Mouse (Mus musculus) urinary bladder, postnatal 4 days (tissue): ENCODE results near the gene Cyth3.

ENCODE experiments used
- DNase-seq, 2 experiments: peaks; one replicate each; pipeline ENCODE4 v3.0.0; 2021 to 2022; ENCODE audit warnings: low spot score in 2 of 2

Cyth3 gene

DNA sequence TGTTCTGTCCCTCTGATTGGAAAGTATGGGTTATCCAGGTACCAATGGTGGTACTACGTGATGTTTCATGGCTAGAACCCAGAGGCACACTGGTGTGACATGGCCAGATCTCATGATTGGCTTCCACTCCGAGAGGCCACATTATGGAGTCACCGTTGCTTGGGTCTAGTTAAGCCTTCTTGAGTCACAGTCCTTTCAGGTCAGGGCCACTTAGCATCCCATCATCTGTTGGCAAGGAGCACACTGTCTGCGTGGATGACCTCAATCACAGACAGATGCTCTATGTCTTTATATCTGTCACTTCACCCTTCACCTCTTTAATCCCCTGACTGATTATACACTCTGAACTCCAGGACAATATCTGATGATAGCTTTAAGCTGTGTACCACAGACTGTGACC is 6.1 kb upstream of the Cyth3 start:
- no peak for DNase-seq

DNA sequence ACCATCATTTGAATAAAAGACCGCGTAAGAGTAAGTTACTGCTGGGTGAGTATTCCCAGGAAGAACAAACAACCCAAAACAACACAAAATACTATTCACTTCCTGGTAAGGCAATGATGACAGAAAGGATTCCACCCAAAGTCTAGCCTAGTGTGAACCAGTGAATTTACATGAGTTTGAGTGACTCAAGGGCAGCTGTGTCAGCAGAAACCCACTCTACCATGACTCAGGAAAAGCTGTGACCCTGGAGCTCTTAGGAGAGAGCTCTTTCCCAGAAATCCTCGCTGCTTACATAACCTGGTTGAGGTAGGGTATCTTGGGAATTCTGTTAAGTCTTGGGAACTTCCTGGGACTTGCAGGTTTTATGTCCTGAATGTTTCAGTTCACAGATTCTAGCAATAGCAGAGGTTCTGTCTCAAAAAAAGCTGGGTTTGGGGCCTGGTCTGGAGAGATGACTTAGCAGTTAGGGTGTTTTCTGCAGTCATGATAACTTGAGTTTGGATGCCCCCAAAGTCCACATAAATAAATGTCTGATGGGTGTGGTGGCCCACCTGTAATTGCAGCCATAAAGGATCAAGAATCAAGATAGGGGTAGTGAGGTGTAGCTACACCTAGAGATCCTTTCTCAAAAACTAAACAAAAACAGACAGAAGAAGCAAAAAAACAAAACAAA is 5.5 kb upstream of the Cyth3 start:
- DNase-seq: no peak

DNA sequence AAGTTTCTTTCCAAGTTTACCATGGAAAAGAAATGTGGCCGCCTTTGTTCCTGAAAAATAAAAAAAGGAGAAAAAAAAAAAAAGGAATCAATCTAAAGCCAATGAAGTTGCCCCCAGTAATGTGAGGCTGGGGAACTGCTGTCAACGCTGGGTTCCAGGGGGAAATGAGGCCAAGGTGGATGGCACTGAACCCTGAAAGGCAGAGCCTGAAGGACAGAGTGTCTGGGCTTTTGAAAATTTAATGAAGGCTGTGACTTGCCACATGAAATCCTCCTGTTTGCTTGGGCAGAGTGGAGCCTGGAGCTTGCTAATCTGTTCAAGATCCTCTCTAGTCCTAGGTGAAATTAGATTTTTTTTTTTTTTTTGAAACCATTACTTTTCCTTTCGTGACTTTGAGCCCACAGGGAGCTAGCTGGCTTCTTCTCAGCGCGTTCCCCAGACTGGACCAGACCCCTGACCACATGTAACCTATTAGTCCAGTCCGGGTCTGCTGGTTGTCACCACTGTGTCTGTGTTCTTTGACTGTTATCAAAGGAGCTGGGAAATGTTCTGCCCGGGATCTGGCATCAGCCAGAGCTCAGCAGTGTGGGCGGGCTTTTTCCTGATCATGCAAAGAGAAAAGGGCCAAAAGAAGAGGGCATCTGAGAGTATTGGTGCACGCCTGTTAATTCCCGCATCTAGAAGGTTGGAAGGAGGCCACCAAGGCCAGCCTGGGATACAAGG is 4.6 kb upstream of the Cyth3 start:
- DNase-seq: no peak

DNA sequence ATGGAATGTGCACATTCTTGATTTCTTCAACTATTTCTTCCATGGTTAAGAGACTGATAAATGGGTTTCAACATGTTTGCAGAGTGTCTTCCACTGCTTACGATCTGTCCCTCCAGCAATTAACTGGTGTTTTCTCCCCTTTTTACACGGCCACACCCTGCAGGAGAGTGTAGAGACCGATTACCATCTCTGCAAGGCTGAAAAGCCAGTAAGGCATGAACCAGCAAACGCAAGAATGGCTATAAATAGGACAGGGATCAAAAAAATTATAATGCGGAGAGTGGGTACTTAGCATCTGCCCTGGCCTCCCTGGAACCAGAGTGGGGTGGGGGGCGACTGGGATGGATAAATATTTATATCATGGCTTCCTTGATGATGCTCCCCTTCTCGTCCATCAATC is 3.7 kb upstream of the Cyth3 start:
- DNase-seq: no peak

DNA sequence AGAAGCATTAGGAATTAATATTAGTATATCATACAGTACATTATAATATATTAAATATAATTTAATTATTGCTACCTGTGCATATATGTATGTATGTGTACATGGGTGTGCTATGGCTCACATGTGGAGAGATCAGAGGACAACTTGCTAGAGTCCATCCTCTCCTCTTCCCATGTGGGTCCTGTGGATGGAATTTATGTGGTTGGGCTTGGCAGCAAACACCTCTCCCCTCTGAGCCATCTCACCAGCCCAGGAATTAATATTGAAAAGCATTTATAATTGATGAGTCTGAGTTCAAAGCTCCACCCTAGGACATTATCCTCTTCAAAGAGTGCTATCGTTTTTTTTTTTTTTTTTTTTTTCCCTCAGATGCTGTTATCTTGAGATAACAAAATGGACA is 2.1 kb upstream of the Cyth3 start:
- DNase-seq: no peak

DNA sequence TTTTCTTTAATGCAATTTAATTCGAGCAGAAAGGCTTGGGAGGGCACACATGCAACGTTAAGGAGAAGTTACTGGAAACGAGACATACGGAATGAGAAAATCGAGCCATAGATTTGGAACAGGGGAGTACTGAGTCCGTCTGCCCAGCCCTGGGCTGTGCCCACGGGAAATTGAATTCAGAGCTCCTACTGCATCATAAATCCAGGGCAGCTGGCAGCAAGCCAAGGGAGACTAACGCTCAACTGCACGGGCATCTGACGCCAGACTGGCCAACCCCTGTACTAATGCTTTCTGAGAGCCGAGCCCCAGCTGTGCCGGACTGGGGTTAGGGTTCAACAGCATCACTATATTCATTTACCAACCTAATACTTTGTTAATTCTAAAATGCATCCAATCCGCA is 1.3 kb upstream of the Cyth3 start:
- DNase-seq: no peak

DNA sequence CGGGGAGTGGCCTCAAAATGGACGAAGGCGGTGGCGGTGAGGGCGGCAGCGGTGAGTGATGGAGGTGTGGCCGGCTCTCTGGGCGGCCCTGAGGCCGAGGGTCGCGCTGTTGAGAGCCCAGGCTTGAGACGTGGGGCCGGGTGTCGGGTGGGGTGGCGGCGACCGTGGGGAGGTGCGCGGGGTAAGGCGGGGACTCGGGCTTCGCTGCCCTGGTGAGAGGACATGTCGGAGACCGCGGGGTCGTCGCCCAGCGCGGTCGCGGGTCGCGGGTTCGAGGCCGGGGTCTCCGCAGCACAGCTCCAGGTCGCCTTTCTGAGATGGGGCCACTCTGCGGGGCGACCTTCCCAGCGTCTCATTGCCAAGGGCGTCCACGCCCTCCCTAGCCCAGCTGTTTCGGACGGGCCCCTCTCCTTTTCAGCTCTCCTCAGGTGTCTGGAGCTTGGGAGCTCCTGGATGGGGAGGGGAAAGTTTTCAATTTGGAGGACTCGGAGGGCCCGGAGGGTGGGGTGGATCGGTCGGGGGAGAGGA is 440 bp downstream of the Cyth3 start:
- DNase-seq: no peak

DNA sequence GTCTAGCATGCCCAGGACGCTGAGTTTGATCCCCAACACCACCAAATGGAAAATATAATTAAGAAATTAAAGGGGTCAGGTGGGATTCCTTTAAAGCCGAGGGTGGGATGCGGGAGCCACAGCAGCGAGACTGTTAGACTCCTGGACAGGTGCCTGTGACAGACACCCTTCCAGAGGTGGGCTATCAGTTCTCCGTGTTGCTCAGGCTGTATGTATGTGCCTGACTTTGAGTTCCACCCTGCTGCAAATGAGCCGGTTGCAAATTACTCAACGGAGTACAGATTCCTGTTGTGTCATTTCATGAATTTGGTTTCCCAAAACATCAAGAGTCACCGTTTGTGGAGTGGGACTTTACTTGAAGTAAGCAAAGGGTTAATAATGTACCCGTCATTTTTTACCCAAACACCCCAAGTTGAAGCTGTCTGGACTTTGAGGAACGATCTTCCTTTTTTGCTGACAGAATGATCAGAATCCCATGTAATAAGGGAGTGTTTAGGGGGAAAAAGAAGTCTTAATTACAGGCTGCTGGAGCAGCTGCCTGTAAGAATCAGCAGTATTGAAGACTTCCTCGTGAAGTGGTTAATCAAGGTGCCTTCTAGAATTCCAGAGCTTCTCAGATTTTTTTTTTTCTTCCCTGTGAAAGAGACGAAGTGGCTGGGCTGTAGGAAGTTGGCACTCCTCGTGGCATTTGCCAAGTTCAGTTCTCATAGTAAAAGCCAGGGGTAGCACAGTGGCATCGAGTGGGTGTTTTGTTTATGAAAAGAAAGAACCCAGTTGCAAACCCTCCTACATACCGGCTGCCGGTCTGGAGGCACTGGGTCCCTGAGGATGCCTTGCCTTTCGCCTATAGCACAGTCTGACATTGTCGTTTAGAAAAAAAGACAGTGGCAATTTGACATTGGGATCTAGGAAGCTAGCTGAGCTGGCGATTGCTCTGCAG is 1.4 kb downstream of the Cyth3 start:
- no peak for DNase-seq

DNA sequence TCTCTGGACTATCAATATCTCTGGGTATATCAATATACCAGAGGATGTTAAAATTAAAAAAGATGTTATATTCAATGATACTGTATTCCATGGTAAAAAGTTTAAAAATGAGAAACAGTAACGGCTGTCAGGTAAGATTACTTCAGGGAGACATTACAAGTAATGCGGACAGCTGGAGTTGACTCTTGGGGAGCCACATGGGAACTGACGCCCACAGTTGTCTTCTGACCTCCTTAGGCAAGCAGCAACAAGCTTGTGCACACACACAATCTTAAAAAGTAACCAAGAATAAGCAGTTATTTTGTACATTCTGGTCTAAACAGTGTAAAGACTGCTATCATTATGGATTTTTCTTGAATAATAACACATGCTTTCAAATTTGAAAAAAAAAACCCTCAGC is 2.2 kb downstream of the Cyth3 start:
- no peak for DNase-seq

DNA sequence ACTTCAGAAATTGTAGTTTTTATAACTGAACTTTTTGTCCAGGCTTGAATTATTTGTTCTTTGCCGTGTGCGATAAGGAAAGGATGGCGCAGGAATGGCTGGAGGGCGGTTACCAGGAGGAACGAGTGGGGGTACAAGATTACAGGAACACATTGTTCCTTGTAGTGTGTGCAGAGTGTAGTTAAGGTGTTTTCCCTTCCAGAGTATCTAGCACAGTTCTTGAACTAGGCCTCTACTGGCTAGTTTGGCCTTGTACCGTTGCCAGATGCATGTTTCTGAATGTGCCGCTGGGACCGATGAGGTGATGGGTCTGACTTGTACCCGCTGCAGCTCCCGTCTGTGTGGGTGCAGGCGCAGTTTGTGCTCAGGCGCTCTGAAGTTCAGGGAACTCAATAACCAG is 3.2 kb downstream of the Cyth3 start:
- DNase-seq: no peak

DNA sequence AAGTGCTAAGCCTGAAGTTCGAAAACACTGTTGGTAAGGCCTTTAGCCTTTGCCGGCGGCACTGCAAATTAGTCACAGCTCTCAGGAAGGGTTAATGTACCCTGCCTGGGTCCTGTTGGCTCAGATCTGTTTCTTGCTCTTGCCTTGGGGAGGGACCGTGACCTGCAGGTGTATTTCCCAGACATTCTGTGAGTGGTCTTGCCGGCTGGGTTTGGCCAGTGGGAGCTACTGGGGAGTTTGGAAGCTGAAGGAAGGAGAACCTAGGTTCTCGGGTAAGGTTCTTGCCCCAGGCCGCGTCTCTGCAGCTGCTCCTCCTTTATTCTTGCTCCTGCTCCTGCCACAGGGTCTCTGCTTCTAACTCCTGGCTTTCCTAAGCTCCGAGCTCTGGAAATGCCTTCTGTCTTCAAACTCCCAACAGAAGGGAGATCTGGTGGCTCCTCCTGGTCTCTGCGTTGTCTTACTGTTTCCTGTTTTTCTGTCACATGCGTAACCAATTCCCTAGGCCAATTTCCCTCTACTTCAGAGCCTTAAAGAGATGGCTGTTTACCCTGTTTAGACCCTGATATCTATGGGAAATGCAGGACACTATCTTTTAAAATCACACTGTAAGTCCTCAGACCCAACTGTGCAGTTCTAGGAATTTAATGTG is 3.8 kb downstream of the Cyth3 start:
- DNase-seq: no peak

DNA sequence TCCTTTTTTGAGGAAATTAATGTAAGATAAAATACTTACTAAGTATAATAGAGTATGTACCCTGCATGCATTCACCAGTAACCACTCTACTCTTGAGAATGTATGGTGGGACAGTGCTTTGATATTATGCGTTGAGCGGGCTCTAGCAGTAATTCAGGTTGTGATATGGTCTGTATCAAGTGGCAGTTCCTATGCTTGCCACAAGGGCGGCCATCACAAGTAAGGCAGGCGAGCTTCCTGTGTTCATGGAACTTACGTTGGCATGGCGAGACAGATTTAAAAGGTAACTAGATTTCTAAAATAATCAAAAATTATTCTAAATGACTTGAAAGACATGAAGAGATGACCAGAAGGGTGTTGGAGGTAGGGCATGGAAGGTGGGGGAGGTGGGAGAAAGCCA is 5.3 kb downstream of the Cyth3 start:
- no peak for DNase-seq

DNA sequence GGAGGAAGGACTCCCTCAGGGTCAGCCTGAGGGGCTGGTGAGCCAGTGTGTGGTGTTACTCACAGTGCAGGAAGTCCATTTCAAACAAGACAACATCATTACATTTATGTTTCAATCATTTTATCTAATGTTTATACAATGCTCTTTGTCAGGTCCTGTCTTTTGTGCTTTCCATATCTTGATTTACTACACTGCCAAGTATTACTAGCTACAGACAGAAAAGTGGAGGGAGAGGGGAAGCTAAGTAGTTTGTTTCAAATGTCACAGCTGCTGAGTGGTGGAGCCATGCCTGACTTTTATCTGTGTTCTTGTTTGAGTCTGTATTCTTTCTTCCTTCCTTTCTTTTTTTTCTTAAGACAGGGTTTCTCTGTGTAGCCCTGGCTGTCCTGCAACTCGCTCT is 5.7 kb downstream of the Cyth3 start:
- DNase-seq: no peak

DNA sequence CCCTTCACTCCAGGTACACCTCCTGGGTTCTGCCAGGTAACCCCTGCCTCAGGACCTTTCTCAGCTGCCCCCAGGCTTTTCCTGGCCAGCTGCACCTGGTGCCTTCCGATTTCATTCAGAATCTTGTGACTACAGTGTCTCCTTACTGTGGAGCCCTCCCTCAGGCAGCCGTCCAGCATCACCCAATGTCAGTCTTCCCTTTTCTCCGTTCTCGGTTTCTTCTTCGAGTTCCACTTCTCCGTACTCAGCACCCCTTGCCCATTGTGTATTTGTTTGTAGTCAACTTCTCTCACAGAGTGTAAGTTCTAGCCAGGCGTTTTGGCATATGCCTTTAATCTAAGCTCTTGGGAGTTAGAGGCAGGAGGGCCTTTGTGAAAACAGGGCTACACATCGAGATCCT is 7.4 kb downstream of the Cyth3 start:
- no peak for DNase-seq

DNA sequence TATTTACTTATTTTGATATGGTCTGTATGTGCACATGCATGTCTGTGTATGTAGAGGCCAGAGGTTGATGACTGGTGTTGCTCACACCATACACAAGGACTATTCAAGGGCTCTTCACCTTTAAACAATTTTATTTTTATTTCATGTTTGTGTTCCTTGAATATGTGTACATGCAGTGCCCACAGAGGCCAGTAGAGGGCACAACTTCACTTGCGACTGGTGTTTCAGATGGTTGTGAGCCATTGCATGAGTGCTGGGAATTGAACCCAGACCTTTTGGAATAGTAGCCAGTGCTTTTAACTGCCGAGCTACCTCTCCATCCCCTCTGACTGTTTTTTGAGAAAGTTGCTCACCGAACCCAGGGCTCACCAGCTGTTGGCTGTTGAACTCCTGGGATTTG is 8.0 kb downstream of the Cyth3 start:
- no peak for DNase-seq

DNA sequence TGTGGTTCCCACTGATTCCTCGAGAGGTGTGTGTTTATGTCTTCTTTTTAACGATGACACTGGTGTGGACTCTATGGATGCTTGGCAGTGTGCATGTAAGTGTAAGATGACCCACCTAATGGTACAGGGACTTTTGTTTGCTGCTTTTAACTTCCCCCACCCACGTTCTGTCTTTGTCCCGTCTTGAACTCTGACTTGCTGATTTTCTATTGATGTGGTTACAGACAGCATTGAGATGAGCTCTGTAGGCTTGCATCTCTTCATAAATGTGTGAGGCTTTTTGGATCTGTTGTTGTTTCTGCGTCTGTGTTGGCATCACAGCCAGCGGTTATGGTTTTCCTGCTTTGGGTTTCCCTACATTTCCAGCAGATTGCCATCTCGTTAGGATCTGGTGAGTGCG is 8.5 kb downstream of the Cyth3 start:
- DNase-seq: no peak

DNA sequence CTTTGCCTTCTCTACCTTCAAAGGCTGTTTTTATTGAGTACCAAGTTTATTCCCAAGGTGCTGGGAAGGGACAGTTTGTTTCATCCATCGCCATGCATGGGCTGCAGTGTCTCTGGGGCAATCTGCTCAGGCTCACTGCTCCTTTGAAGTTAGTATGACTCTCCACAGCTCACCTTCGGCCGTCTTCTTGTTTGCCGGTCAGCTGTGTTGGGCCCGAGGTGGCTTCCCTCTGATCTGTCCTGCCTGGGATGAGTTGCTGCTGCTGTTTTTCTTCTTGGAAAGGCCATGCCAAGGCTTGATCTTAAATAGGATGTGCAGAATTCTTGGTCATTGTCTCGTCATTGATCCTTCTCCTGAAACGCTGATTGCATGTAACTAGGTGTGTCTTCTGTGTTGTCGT is 9.3 kb downstream of the Cyth3 start:
- no peak for DNase-seq

DNA sequence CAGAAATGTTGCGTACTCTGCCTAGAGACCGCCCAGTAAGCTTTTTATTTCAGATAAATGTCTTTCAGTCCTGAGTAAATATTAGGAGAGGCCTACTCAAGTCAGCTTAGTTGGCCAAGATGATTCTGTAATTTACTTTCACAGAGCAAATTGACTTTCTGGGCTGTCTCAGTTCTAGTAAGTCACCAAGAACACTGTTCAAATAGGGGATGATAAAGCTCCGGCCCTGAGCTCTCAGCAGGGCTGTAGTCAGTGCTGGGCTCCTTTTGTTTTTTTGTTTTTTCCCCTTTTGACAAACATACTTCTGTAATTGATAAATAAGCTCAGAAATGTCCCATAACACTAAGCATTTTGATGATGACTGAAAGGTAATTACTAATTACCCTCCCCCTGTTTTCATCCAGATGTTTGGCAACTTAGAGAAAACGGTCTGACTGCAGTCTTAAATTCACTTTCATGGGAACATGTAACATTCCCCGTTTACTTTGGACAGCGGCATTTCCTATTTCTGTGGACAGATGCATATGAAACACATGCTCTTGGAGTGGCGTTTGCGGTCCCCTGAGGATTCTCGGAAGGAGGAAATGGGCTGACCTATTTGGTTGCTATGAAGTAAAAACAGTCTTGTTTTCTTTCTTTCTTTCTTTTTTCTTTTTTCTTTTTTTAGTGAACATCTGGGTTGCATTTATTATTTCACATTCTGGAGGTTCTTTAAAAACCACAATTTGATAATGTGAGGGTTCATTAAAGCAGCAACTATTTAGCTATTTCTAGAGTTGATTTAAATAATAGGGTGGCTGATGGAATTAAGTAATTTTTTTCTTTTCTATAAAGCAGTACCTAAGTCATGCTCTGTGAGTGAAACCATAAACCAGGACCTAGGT is 10.7 kb downstream of the Cyth3 start:
- DNase-seq: no peak

DNA sequence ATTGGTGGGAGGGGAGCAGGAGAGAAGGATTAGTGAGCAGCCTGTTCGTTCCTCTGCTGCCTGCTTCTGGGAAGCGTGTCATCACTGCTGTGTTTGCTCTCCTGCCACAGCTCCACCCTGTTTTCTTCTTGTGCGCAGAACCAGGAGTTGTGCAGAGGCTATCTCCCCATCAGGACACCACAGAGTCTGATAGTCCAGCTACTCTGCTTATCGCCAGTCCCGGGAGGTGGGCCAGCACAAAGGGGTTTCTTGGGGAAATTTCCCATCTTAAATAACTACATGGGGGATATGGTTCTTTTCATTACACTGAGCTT is 11.3 kb downstream of the Cyth3 start:
- DNase-seq: no peak

DNA sequence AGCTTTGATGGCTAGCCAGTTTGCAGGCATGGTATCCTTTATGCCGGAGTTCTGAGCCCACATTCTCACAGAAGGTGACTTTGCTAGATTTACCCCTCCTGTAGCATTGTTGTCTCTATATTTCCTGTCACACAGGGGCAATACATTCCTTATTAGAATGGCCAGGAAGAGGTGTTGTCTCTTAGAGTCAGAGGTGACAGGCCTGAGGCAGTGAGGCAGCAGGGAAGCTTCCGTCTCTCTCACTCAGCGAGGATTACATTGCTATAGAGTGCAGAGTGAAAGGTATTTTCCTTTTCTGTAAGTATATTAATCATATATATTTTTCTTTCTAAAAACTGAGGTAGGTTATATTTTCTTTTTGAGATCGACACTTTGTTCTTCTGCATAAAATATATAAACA is 11.6 kb downstream of the Cyth3 start:
- DNase-seq: no peak

DNA sequence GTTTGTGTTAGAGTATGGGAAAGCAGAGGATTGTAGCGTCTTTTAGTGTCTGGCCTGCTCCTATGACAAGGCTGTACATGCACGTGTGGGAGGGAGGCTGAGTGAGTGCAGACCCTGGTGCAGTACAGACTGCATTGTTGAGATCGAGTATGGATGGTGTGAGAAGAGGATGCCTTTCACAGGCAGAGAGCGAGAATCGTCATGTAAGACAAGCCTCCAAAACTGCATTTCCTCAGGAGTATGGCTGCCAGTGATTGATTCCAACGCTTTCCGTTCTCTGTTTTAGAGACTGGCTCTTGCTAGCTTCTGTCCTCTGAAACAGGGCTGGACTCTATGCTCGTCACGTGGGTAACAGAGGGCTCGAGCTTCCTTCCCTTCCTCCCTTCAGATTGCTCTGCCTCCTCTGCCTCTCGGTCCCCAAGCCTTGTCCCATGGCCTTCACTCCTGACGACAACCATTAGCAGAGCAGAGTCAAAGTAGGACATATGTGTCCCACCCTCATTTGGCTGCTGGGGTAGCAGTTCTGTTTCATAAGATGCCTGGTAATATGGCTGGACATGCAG is 12.4 kb downstream of the Cyth3 start:
- no peak for DNase-seq
